Mouse (Mus musculus) right cerebral cortex, adult 18-20 months (tissue): ENCODE results near the gene Vmn1r189.
A peak's percentile ranks its signal among the peaks of the same experiment; 100 is the strongest.
"Not testable (repeated sequence)": the region's sequence is repeated elsewhere in the genome, so short reads cannot be mapped to it uniquely, and the experiment has no call there.

Experiments used
- DNase-seq: peaks from one replicate; pipeline ENCODE4 v3.0.0; 2022; ENCODE audit warnings: mixed read lengths

Gene Vmn1r189

GRCm38 (mm10) chr13:22105724-22106123 lies at the start of gene Vmn1r189:
Gene Vmn1r189, minus strand, starts transcription at chr13:22105824.
- DNase-seq: not testable (repeated sequence)

GRCm38 (mm10) chr13:22136495-22137293 lies 31.1 kb upstream of the Vmn1r189 start:
- not testable (repeated sequence) for DNase-seq

- not testable (repeated sequence) for DNase-seq
Observed at GRCm38 (mm10) chr13:22084140-22084539, 21.5 kb downstream of the Vmn1r189 start, which contains the start of gene Vmn1r188. Gene Vmn1r188, plus strand, starts transcription at chr13:22084440.

GRCm38 (mm10) chr13:22063468-22063867 lies 42.2 kb downstream of the Vmn1r189 start:
- DNase-seq: no peak

GRCm38 (mm10) chr13:22061422-22061821 lies 44.2 kb downstream of the Vmn1r189 start:
- no peak for DNase-seq

GRCm38 (mm10) chr13:22053754-22054153 lies 51.9 kb downstream of the Vmn1r189 start:
- no peak for DNase-seq

GRCm38 (mm10) chr13:22051523-22051859 lies 54.1 kb downstream of the Vmn1r189 start:
- DNase-seq: no peak

- DNase-seq: peak; percentile 90
Observed at GRCm38 (mm10) chr13:22050591-22051522, 54.8 kb downstream of the Vmn1r189 start.
